Mouse (Mus musculus) fat pad, adult 2 months (tissue): ENCODE data around the gene Nectin4.
A peak's percentile ranks its signal among the peaks of the same experiment; 100 is the strongest.

Experiments used
- DNase-seq: peaks from one replicate; pipeline ENCODE4 v3.0.0-alpha.2; 2011; ENCODE audit warnings: low read depth, low spot score; ENCODE audit errors: extremely low read depth

The Nectin4 gene

GRCm38 (mm10) chr1:171410947-171411484 lies 41.1 kb downstream of the Nectin4 start, which contains the start of gene Usf1:
Usf1 (plus strand) TSS chr1:171411313.
- peak; percentile 31 for DNase-seq

DNA sequence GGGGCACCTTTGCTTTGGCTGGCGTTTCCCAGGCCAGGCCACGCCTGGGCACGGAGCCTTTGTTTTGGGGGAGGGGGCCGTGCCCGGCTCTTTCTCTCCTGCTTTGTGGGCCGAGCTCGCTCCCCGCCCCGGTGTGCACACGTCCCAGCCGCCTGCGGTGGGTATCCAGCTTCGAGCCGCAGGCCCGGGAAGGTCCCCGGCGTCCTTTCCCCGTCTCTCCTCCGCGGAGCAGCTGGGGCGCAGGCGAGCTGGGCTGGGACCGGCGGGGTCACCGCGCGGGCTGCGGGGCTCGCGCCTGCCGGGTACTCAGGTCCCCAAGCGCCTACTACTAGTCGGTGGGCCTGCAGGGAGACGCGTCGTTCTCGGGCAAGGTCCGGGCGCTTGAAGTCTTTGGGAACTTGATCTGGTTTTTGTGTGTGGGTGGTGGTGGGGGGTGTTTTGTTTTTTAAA lies 41.6 kb downstream of the Nectin4 start:
- no peak for DNase-seq

DNA sequence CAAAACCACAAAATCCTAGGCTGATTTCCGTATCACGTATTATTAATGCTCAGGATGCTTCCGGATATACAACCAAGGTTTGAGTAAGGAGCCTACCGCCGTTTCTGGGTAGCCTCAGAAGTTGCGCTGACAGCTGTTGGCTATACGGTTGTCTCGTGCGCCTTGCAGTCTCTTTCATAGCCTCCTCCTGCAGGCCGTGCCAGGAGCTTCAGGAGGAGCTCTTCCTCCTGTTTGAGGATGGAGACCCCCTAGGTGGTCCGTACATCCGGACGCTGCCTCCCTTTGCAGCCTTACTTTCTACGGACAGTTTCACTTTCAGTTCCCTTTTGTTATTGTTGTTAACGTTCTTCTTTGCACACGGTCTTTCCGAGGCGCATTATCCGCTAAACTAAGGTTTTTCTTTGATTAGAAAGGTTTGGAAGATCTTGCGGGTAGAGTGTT lies 42.1 kb downstream of the Nectin4 start:
- no peak for DNase-seq

- DNase-seq = peak; percentile 21
Measured at GRCm38 (mm10) chr1:171412446-171412845, 42.5 kb downstream of the Nectin4 start.

- DNase-seq = no peak
Measured at GRCm38 (mm10) chr1:171413608-171414007, 43.7 kb downstream of the Nectin4 start.

DNA sequence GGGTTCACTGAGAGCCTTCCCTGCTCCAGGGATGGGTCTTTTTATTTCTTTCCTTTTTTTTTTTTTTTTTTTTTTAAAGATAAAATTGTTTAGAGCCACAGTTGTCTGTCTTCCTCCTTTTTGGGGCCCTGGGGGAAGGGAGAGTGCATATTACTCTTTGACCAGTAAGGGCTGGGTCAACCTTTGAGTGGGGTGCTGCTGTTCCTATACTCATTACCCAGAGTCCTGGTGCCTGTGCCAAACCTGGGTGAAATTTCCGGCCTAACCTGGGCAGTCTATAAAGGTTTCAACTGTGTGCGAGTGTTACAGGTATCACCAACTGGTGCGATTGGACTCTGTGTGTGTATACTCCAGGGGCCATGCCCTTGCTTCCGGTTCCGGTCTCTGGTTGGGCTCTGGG lies 48.8 kb downstream of the Nectin4 start, which contains the start of gene Tstd1:
TSS of gene Tstd1 (plus strand) at position 213 of the 400 bp plus-strand sequence.
- DNase-seq = no peak

DNA sequence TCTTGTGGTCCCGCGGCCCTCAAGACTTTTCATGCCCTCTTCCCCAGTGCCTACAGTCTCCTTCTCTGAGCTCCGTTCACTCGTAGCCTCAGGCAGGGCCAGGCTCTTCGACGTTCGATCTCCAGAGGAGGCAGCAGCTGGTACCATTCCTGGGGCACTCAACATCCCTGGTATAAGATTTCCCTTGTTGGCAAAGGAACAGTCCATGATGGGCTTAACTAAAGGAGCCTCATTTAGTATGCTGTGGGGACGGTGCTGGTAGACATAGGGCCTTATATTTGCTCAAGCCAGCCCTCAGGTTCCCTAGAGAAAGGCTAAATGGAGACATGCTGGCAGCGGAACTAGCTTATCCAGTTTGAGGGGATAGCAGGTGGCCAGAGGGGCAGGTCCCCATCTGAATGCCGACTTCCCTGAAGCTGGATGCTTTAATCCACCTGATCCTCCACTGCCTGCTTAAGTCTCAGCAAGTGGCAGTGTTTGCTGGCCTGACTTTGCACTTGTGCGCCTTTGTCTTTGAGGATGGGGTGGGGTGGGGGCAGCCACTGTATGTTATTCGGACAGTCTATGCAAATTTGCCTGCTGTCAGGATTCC lies 49.5 kb downstream of the Nectin4 start:
- no peak for DNase-seq

- DNase-seq = no peak
Measured at GRCm38 (mm10) chr1:171419905-171420304, 50.0 kb downstream of the Nectin4 start.

GRCm38 (mm10) chr1:171422504-171423095 lies 52.7 kb downstream of the Nectin4 start:
- DNase-seq = no peak

DNA sequence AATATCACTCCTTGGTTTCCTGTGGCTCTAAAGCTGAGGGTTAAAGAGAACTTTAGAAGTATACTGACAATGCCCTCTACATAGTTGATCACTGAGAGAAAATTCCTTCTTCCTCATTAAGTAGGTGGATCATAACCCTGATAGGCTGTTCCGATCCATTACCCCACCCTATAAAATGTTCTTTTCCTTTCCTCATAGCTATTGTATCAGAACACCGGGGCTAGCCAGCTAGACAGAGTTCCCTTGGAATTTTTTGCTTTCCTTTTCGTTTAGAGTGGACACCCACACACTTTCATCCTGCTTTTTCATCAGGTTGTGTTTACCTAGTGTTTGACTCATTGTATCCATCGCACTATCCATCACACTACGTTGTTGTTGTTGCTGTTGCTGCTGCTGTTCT lies 54.7 kb downstream of the Nectin4 start:
- DNase-seq = no peak

DNA sequence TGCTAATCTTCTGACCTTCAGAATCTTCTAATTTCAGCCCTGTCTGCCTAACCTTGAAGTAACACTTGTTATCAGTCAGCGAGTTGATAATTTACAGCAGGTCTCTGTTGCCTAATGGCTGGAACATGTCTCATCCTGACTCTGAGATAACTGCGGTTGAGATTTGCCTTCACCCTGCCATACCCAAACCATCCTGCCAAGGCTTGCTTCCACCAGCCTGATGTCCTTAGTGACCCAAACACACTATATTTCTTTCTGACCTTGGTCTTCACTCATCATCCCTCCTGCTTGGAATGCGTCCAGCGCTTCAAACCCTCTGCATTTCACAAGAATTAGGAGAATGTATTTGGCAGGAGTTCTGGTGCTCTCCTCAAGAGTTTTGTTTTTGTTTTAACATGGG lies 55.2 kb downstream of the Nectin4 start:
- DNase-seq = no peak

GRCm38 (mm10) chr1:171432158-171432557 lies 62.3 kb downstream of the Nectin4 start:
- no peak for DNase-seq

GRCm38 (mm10) chr1:171435288-171435814 lies 65.5 kb downstream of the Nectin4 start:
- no peak for DNase-seq

GRCm38 (mm10) chr1:171435974-171436373 lies 66.1 kb downstream of the Nectin4 start:
- DNase-seq = no peak

- DNase-seq = peak; percentile 92
Measured at GRCm38 (mm10) chr1:171437264-171438013, 67.5 kb downstream of the Nectin4 start, which contains the start of gene F11r. F11r (plus strand) TSS chr1:171437535.
